Mouse (Mus musculus): ENCODE measurements around the gene Spc24. TPM values are rescaled to one million over a fixed set of nuclear protein-coding genes. Genes with fewer than 3 reads are reported as not detected.
"Not testable (repeated sequence)": the region's sequence is repeated elsewhere in the genome, so short reads cannot be mapped to it uniquely, and the experiment has no call there.

Spc24 gene
- polyA plus RNA-seq, 1 experiment = 80.1 TPM

DNA sequence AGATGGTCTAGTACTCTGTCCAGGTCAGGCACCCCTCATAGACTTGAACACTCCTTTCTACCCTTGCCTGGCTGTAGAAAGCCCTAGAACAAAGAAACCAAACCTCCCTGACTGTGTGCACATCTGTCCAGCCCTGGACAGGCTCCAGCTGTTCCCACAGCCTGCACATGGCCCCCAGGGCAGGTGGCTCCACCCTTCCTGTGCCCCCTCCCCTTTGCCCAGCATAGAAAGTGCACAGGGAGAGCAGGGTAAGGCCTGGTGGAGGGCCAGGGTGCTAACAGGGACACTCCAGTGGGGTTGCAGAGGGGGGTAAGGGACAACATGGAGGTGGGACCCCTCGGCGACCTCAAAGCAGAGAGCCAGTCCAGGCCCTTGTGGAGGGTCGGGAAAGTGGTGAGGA lies 36.2 kb upstream of the Spc24 start:
- no peak overlapping the region for H3K4me3 ChIP-seq (ENCODE audit: insufficient read depth, poor library complexity, severe bottlenecking)
- H3K36me3 ChIP-seq (ENCODE audit: control insufficient read depth, insufficient read depth) = peaks cover 29% of the 10 kb centered on the region
- no peak overlapping the region for H3ac ChIP-seq (ENCODE audit: control insufficient read depth, insufficient read length, low read depth)
- no peaks in the 10 kb centered on the region for H3K27me3 ChIP-seq (ENCODE audit: control insufficient read depth, insufficient read depth, insufficient read length)
- H3K79me2 ChIP-seq (ENCODE audit: control insufficient read depth, insufficient read depth) = peaks cover 67% of the 10 kb centered on the region
- TF ChIP-seq FOSL1 (IDR thresholded peaks at IDR 0.05; ENCODE audit: insufficient read depth, low read length, poor library complexity, severe bottlenecking) = no peak
- no peak for TF ChIP-seq MYOG (IDR thresholded peaks at IDR 0.05; ENCODE audit: control insufficient read depth, extremely low read depth, insufficient read length)
- no peak for TF ChIP-seq CTCF (IDR thresholded peaks at IDR 0.05; ENCODE audit: control insufficient read depth, insufficient read depth, insufficient read length)
- no peak for TF ChIP-seq MAX (IDR thresholded peaks at IDR 0.05)
- no peak for TF ChIP-seq USF1 (IDR thresholded peaks at IDR 0.05; ENCODE audit: low read depth)
- no peak for TF ChIP-seq MYOD1 (IDR thresholded peaks at IDR 0.05; ENCODE audit: control insufficient read depth, insufficient read length, low read depth)
- no peak for TF ChIP-seq CEBPB (IDR thresholded peaks at IDR 0.05; ENCODE audit: low read depth)
- H3K79me3 ChIP-seq (ENCODE audit: low read depth) = peaks cover 25% of the 10 kb centered on the region

DNA sequence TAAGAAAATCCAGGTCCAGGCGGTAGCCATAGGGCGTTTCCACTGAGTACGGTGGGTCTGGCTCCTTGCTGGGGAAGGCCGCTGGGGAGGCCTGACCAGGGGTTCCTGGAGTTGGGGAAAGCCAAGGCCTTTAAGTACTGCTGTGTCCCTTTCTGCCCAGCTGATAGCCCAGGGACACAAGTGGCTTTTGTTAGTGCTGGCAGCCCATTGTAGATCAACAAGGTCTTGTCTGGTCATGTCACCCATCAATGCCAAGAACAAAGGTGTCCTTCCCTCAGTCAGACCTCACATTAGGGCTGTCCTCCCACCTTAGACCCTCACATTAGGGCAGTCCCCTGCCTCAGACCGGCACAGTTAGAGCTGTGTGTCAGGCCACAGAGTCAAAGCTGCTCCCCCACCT lies 35.5 kb upstream of the Spc24 start:
- Histone ChIP-seq H3K36me3 (ENCODE audit: control insufficient read depth, insufficient read depth) (peaks cover 36% of the 10 kb centered on the region), H3K4me3 (ENCODE audit: insufficient read depth, poor library complexity, severe bottlenecking) (no peak overlapping the region), H3ac (ENCODE audit: control insufficient read depth, insufficient read length, low read depth) (no peak overlapping the region), H3K79me2 (ENCODE audit: control insufficient read depth, insufficient read depth) (peaks cover 74% of the 10 kb centered on the region), H3K79me3 (ENCODE audit: low read depth) (peaks cover 31% of the 10 kb centered on the region), H3K27me3 (ENCODE audit: control insufficient read depth, insufficient read depth, insufficient read length) (no peaks in the 10 kb centered on the region)
- TF ChIP-seq MYOD1 (IDR thresholded peaks at IDR 0.05; ENCODE audit: control insufficient read depth, insufficient read length, low read depth) = no peak
- TF ChIP-seq FOSL1 (IDR thresholded peaks at IDR 0.05; ENCODE audit: insufficient read depth, low read length, poor library complexity, severe bottlenecking) = no peak
- TF ChIP-seq MYOG (IDR thresholded peaks at IDR 0.05; ENCODE audit: control insufficient read depth, extremely low read depth, insufficient read length) = no peak
- no peak for TF ChIP-seq CTCF (IDR thresholded peaks at IDR 0.05; ENCODE audit: control insufficient read depth, insufficient read depth, insufficient read length)
- no peak for TF ChIP-seq USF1 (IDR thresholded peaks at IDR 0.05; ENCODE audit: low read depth)
- no peak for TF ChIP-seq MAX (IDR thresholded peaks at IDR 0.05)
- no peak for TF ChIP-seq CEBPB (IDR thresholded peaks at IDR 0.05; ENCODE audit: low read depth)

DNA sequence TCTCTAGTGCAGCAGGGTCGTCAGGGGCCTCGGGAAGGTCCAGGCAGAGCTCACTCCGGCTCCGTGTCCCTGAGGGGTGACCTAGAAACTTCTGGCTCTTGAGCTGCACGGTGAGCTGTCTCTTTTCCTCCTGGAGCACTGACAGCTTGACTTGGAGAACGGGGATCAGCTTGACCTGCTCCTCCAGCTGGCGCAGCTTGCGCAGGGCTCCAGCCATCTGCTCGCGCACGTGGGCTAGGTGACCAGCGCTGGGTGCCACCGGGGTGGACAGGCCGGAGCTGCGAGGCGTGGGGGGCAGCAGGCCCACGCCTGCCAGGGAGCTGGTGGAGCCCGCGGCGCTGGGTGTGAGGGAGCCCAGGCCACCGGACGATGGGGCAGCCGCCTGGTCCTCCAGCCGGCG lies 34.8 kb upstream of the Spc24 start:
- Histone ChIP-seq H3K4me3 (ENCODE audit: insufficient read depth, poor library complexity, severe bottlenecking) (no peak overlapping the region), H3K79me2 (ENCODE audit: control insufficient read depth, insufficient read depth) (peaks cover 81% of the 10 kb centered on the region), H3ac (ENCODE audit: control insufficient read depth, insufficient read length, low read depth) (no peak overlapping the region), H3K79me3 (ENCODE audit: low read depth) (peaks cover 38% of the 10 kb centered on the region), H3K27me3 (ENCODE audit: control insufficient read depth, insufficient read depth, insufficient read length) (no peaks in the 10 kb centered on the region), H3K36me3 (ENCODE audit: control insufficient read depth, insufficient read depth) (peaks cover 42% of the 10 kb centered on the region)
- TF ChIP-seq CEBPB (IDR thresholded peaks at IDR 0.05; ENCODE audit: low read depth) (no peak), CTCF (IDR thresholded peaks at IDR 0.05; ENCODE audit: control insufficient read depth, insufficient read depth, insufficient read length) (no peak), MYOG (IDR thresholded peaks at IDR 0.05; ENCODE audit: control insufficient read depth, extremely low read depth, insufficient read length) (no peak), FOSL1 (IDR thresholded peaks at IDR 0.05; ENCODE audit: insufficient read depth, low read length, poor library complexity, severe bottlenecking) (no peak), MAX (IDR thresholded peaks at IDR 0.05) (no peak), USF1 (IDR thresholded peaks at IDR 0.05; ENCODE audit: low read depth) (no peak), MYOD1 (IDR thresholded peaks at IDR 0.05; ENCODE audit: control insufficient read depth, insufficient read length, low read depth) (no peak)

- no peaks in the 10 kb centered on the region for H3K27me3 ChIP-seq (ENCODE audit: control insufficient read depth, insufficient read depth, insufficient read length)
- no peak overlapping the region for H3K4me3 ChIP-seq (ENCODE audit: insufficient read depth, poor library complexity, severe bottlenecking)
- peaks cover 86% of the 10 kb centered on the region for H3K79me2 ChIP-seq (ENCODE audit: control insufficient read depth, insufficient read depth)
- TF ChIP-seq USF1 (IDR thresholded peaks at IDR 0.05; ENCODE audit: low read depth) (no peak), FOSL1 (IDR thresholded peaks at IDR 0.05; ENCODE audit: insufficient read depth, low read length, poor library complexity, severe bottlenecking) (no peak)
- peaks cover 47% of the 10 kb centered on the region for H3K36me3 ChIP-seq (ENCODE audit: control insufficient read depth, insufficient read depth)
- H3ac ChIP-seq (ENCODE audit: control insufficient read depth, insufficient read length, low read depth) = no peak overlapping the region
- peaks cover 43% of the 10 kb centered on the region for H3K79me3 ChIP-seq (ENCODE audit: low read depth)
These were observed 34.3 kb upstream of the Spc24 start for GRCm38 (mm10) chr9:21794344-21794834.

DNA sequence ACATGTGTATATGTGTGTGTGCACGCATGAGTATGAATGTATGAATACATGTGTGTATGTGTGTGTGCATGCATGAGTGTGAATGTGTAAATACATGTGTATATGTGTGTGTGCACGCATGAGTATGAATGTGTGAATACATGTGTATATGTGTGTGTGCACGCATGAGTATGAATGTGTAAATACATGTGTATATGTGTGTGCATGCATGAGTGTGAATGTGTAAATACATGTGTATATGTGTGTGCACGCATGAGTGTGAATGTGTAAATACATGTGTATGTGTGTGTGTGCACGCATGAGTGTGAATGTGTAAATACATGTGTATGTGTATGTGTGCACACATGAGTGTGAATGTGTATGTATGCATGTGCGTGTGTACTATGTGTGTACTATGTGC lies 33.4 kb upstream of the Spc24 start:
- not testable (repeated sequence) for H3ac ChIP-seq (ENCODE audit: control insufficient read depth, insufficient read length, low read depth); H3K27me3 ChIP-seq (ENCODE audit: control insufficient read depth, insufficient read depth, insufficient read length); H3K4me3 ChIP-seq (ENCODE audit: insufficient read depth, poor library complexity, severe bottlenecking)
- Histone ChIP-seq H3K79me2 (ENCODE audit: control insufficient read depth, insufficient read depth) (peaks cover 95% of the 10 kb centered on the region), H3K79me3 (ENCODE audit: low read depth) (peaks cover 51% of the 10 kb centered on the region), H3K36me3 (ENCODE audit: control insufficient read depth, insufficient read depth) (peaks cover 47% of the 10 kb centered on the region)

DNA sequence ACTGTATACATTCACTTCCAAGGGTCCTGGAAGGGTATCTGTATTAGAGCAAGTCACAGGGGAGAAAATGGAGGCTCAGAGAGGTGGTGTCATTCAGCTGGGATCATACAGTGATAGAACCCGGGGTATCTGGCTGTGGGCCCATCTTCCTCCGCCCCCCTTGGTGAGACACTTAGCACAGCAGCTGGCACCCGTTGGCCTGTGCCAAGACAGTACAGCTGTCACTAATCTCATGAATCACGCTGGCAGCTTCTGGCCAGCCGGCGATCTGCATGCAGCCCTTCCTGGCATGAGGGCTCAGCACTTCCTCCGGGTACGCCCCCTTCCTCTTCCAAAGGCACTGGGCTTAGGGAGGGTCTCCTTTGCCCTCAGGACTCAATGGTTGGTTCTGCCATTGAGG lies 32.5 kb upstream of the Spc24 start:
- peak; percentile 12 for TF ChIP-seq MAX (IDR thresholded peaks at IDR 0.05)
- no peak for TF ChIP-seq CTCF (IDR thresholded peaks at IDR 0.05; ENCODE audit: control insufficient read depth, insufficient read depth, insufficient read length)
- TF ChIP-seq MYOG (IDR thresholded peaks at IDR 0.05; ENCODE audit: control insufficient read depth, extremely low read depth, insufficient read length) = no peak
- no peak for TF ChIP-seq FOSL1 (IDR thresholded peaks at IDR 0.05; ENCODE audit: insufficient read depth, low read length, poor library complexity, severe bottlenecking)
- peak; percentile 97 for TF ChIP-seq MYOD1 (IDR thresholded peaks at IDR 0.05; ENCODE audit: control insufficient read depth, insufficient read length, low read depth)
- no peak for TF ChIP-seq USF1 (IDR thresholded peaks at IDR 0.05; ENCODE audit: low read depth)
- TF ChIP-seq CEBPB (IDR thresholded peaks at IDR 0.05; ENCODE audit: low read depth) = no peak

More for the DNA sequence above, 32.5 kb upstream of the Spc24 start:
- H3ac ChIP-seq (ENCODE audit: control insufficient read depth, insufficient read length, low read depth) = no peak overlapping the region
- peaks cover 97% of the 10 kb centered on the region for H3K79me2 ChIP-seq (ENCODE audit: control insufficient read depth, insufficient read depth)
- peaks cover 51% of the 10 kb centered on the region for H3K36me3 ChIP-seq (ENCODE audit: control insufficient read depth, insufficient read depth)
- H3K27me3 ChIP-seq (ENCODE audit: control insufficient read depth, insufficient read depth, insufficient read length) = no peaks in the 10 kb centered on the region
- H3K79me3 ChIP-seq (ENCODE audit: low read depth) = peaks cover 52% of the 10 kb centered on the region
- no peak overlapping the region for H3K4me3 ChIP-seq (ENCODE audit: insufficient read depth, poor library complexity, severe bottlenecking)

All from C2C12 (cell line).